Mouse (Mus musculus): ENCODE data around the gene Cdc20b. TPM values are rescaled to one million over a fixed set of nuclear protein-coding genes. Genes with fewer than 3 reads are reported as not detected.
A peak's percentile ranks its signal among the peaks of the same experiment; 100 is the strongest.
"Not testable (repeated sequence)": the region's sequence is repeated elsewhere in the genome, so short reads cannot be mapped to it uniquely, and the experiment has no call there.

Gene Cdc20b
- polyA plus RNA-seq, 1 experiment from 2014 or later: 2.0 TPM

GRCm38 (mm10) chr13:113013174-113013953 lies 21.5 kb upstream of the Cdc20b start:
- DNase-seq (ENCODE audit: low spot score); ATAC-seq (ENCODE audit: low read depth); H3K9ac ChIP-seq (ENCODE audit: low read depth, low read length): not testable (repeated sequence)

GRCm38 (mm10) chr13:113021521-113021920 lies 13.4 kb upstream of the Cdc20b start:
- H3K4me3 ChIP-seq (ENCODE audit: low read depth, low read length): no peak overlapping the region
- 0 out of 2 replicates have a peak, but pooled peaks cover 4% of the 10 kb centered on the region for H3K4me1 ChIP-seq (ENCODE audit: control insufficient read depth, insufficient read depth, low read length)
- no peaks in the 10 kb centered on the region for H3K9me3 ChIP-seq (ENCODE audit: control insufficient read depth, low read length)
- ATAC-seq (ENCODE audit: low read depth): no peak
- no peak overlapping the region for H3K9ac ChIP-seq (ENCODE audit: low read depth, low read length)
- no peaks in the 10 kb centered on the region for H3K27me3 ChIP-seq (replicated peaks; ENCODE audit: control insufficient read depth, insufficient read depth, low read length)
- H3K36me3 ChIP-seq (ENCODE audit: control insufficient read depth, insufficient read depth, low read length): no peaks in the 10 kb centered on the region
- 88% methylated on average over 2 of the region's 2 CpGs for WGBS
- no peak overlapping the region for H3K4me2 ChIP-seq (ENCODE audit: low read depth, low read length)
- DNase-seq (ENCODE audit: low spot score): no peak
- H3K27ac ChIP-seq (replicated peaks; ENCODE audit: low read depth, low read length): no peak overlapping the region

More at GRCm38 (mm10) chr13:113013174-113013953, 21.5 kb upstream of the Cdc20b start:
- not testable (repeated sequence) for H3K9me3 ChIP-seq (ENCODE audit: control insufficient read depth, low read length); H3K27ac ChIP-seq (replicated peaks; ENCODE audit: low read depth, low read length); H3K27me3 ChIP-seq (replicated peaks; ENCODE audit: control insufficient read depth, insufficient read depth, low read length); H3K4me1 ChIP-seq (ENCODE audit: control insufficient read depth, insufficient read depth, low read length); H3K36me3 ChIP-seq (ENCODE audit: control insufficient read depth, insufficient read depth, low read length)
- H3K4me3 ChIP-seq (ENCODE audit: low read depth, low read length): peak overlapping the region; percentile 15; the same call in 1 of the 2 replicates
- 42% methylated on average over 18 of the region's 20 CpGs for WGBS
- H3K4me2 ChIP-seq (ENCODE audit: low read depth, low read length): peak overlapping the region; percentile 38

GRCm38 (mm10) chr13:113022467-113022866 lies 12.4 kb upstream of the Cdc20b start:
- Histone ChIP-seq H3K27me3 (replicated peaks; ENCODE audit: control insufficient read depth, insufficient read depth, low read length) (no peaks in the 10 kb centered on the region), H3K4me2 (ENCODE audit: low read depth, low read length) (no peak overlapping the region), H3K27ac (replicated peaks; ENCODE audit: low read depth, low read length) (no peak overlapping the region), H3K9me3 (ENCODE audit: control insufficient read depth, low read length) (no peaks in the 10 kb centered on the region), H3K36me3 (ENCODE audit: control insufficient read depth, insufficient read depth, low read length) (no peaks in the 10 kb centered on the region), H3K9ac (ENCODE audit: low read depth, low read length) (no peak overlapping the region), H3K4me3 (ENCODE audit: low read depth, low read length) (no peak overlapping the region), H3K4me1 (ENCODE audit: control insufficient read depth, insufficient read depth, low read length) (0 out of 2 replicates have a peak, but pooled peaks cover 4% of the 10 kb centered on the region)
- no peak for ATAC-seq (ENCODE audit: low read depth)
- WGBS: 71% methylated on average over 8 of the region's 8 CpGs
- no peak for DNase-seq (ENCODE audit: low spot score)

DNA sequence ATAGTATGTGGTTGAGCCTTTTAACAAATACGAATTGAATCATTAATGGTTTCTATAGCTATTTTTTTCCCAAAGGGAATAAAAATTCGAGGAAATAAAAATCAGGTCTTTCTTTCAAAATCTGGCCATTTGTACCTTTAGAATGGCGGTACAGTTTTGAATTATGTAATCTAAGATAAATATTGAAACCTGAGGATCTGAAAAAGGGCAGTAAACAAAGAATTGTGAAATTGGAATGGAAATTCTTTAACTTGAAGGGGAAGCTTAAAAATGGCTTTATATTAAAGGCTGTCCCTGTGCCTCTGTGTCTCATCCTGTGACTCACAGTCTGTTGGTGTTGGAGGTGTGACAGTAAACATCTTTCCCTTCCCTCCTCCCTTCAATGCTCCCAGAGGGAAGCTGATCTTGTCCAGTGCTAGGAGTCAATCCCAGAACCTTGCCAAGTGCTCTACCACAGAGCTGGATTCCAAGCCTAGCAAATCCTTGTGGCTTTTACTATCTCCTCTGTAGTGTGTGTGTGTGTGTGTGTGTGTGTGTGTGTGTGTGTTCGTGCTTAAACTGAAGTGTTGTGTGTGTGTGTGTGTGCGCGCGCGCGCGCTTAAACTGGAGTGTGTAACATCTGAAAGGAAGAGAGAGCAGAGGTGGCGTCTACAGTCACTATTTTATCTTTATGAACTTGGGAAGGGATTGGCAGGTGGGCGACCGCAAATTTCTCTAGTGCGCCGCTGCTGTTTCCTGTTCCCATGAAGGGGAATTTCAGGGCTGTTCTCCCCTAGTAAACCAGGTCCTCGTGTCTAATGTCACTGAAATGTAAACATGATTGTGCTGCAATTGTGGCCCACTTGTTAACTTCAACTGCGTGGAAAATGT lies 11.4 kb upstream of the Cdc20b start:
- Histone ChIP-seq H3K27ac (replicated peaks; ENCODE audit: low read depth, low read length) (no peak overlapping the region), H3K36me3 (ENCODE audit: control insufficient read depth, insufficient read depth, low read length) (no peaks in the 10 kb centered on the region), H3K27me3 (replicated peaks; ENCODE audit: control insufficient read depth, insufficient read depth, low read length) (no peaks in the 10 kb centered on the region), H3K9ac (ENCODE audit: low read depth, low read length) (no peak overlapping the region), H3K4me2 (ENCODE audit: low read depth, low read length) (no peak overlapping the region), H3K9me3 (ENCODE audit: control insufficient read depth, low read length) (no peaks in the 10 kb centered on the region), H3K4me3 (ENCODE audit: low read depth, low read length) (no peak overlapping the region), H3K4me1 (ENCODE audit: control insufficient read depth, insufficient read depth, low read length) (0 out of 2 replicates have a peak, but pooled peaks cover 4% of the 10 kb centered on the region)
- ATAC-seq (ENCODE audit: low read depth) (no peak), DNase-seq (ENCODE audit: low spot score) (no peak)
- 74% methylated on average over 17 of the region's 17 CpGs for WGBS

DNA sequence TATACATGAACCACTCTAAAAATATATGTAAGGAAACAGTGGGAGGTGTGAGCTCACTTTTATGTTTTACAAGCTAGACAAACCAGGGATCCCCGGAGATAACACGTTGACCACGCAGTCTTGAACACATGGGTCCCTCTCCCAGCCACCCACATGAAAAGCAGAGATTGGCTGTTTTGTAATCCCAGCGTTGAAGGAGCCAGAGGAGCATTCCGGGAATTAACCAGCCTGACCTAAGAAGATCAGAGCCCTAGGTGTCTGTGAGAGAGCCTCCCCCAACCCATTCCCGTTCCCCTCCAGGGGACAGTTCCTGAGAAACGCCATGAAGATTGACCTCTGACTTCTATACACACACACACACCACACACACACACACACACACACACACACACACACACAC lies 3.6 kb upstream of the Cdc20b start:
- H3K36me3 ChIP-seq (ENCODE audit: control insufficient read depth, insufficient read depth, low read length): no peaks in the 10 kb centered on the region
- no peak overlapping the region for H3K9ac ChIP-seq (ENCODE audit: low read depth, low read length)
- WGBS: 4% methylated on average over 6 of the region's 7 CpGs
- no peak overlapping the region for H3K27ac ChIP-seq (replicated peaks; ENCODE audit: low read depth, low read length)
- peaks cover 11% of the 10 kb centered on the region for H3K4me1 ChIP-seq (ENCODE audit: control insufficient read depth, insufficient read depth, low read length)
- H3K27me3 ChIP-seq (replicated peaks; ENCODE audit: control insufficient read depth, insufficient read depth, low read length): peaks cover 36% of the 10 kb centered on the region
- DNase-seq (ENCODE audit: low spot score): no peak
- H3K9me3 ChIP-seq (ENCODE audit: control insufficient read depth, low read length): no peaks in the 10 kb centered on the region
- no peak for ATAC-seq (ENCODE audit: low read depth)
- peak overlapping the region; percentile 94 for H3K4me2 ChIP-seq (ENCODE audit: low read depth, low read length)
- peak overlapping the region; percentile 52 for H3K4me3 ChIP-seq (ENCODE audit: low read depth, low read length)

GRCm38 (mm10) chr13:113031792-113032571 lies 2.9 kb upstream of the Cdc20b start:
- no peak overlapping the region for H3K27ac ChIP-seq (replicated peaks; ENCODE audit: low read depth, low read length)
- peak overlapping the region; percentile 52 for H3K4me3 ChIP-seq (ENCODE audit: low read depth, low read length)
- no peaks in the 10 kb centered on the region for H3K36me3 ChIP-seq (ENCODE audit: control insufficient read depth, insufficient read depth, low read length)
- WGBS: 1% methylated on average over 39 of the region's 40 CpGs
- H3K27me3 ChIP-seq (replicated peaks; ENCODE audit: control insufficient read depth, insufficient read depth, low read length): peaks cover 36% of the 10 kb centered on the region
- H3K9ac ChIP-seq (ENCODE audit: low read depth, low read length): peak overlapping the region; percentile 52
- H3K4me1 ChIP-seq (ENCODE audit: control insufficient read depth, insufficient read depth, low read length): peaks cover 11% of the 10 kb centered on the region
- H3K4me2 ChIP-seq (ENCODE audit: low read depth, low read length): peak overlapping the region; percentile 94
- H3K9me3 ChIP-seq (ENCODE audit: control insufficient read depth, low read length): no peaks in the 10 kb centered on the region
- peak; percentile 71 for DNase-seq (ENCODE audit: low spot score)
- peak; percentile 39 for ATAC-seq (ENCODE audit: low read depth)

- H3K9me3 ChIP-seq (ENCODE audit: control insufficient read depth, low read length): no peaks in the 10 kb centered on the region
- no peak overlapping the region for H3K9ac ChIP-seq (ENCODE audit: low read depth, low read length)
- no peaks in the 10 kb centered on the region for H3K36me3 ChIP-seq (ENCODE audit: control insufficient read depth, insufficient read depth, low read length)
- ATAC-seq (ENCODE audit: low read depth) (no peak), DNase-seq (ENCODE audit: low spot score) (no peak)
- peaks cover 11% of the 10 kb centered on the region for H3K4me1 ChIP-seq (ENCODE audit: control insufficient read depth, insufficient read depth, low read length)
- no peak overlapping the region for H3K4me3 ChIP-seq (ENCODE audit: low read depth, low read length)
- no peak overlapping the region for H3K4me2 ChIP-seq (ENCODE audit: low read depth, low read length)
- H3K27ac ChIP-seq (replicated peaks; ENCODE audit: low read depth, low read length): no peak overlapping the region
- H3K27me3 ChIP-seq (replicated peaks; ENCODE audit: control insufficient read depth, insufficient read depth, low read length): peaks cover 36% of the 10 kb centered on the region
Measured at GRCm38 (mm10) chr13:113032831-113033230, 2.1 kb upstream of the Cdc20b start.

- no peak overlapping the region for H3K27ac ChIP-seq (replicated peaks; ENCODE audit: low read depth, low read length)
- 2% methylated on average over 11 of the region's 11 CpGs for WGBS
- DNase-seq (ENCODE audit: low spot score): no peak
- H3K36me3 ChIP-seq (ENCODE audit: control insufficient read depth, insufficient read depth, low read length): no peaks in the 10 kb centered on the region
- H3K4me1 ChIP-seq (ENCODE audit: control insufficient read depth, insufficient read depth, low read length): peaks cover 11% of the 10 kb centered on the region
- H3K27me3 ChIP-seq (replicated peaks; ENCODE audit: control insufficient read depth, insufficient read depth, low read length): peaks cover 36% of the 10 kb centered on the region
- H3K4me3 ChIP-seq (ENCODE audit: low read depth, low read length): peak overlapping the region; percentile 57
- no peak for ATAC-seq (ENCODE audit: low read depth)
- H3K4me2 ChIP-seq (ENCODE audit: low read depth, low read length): peak overlapping the region; percentile 99
- H3K9ac ChIP-seq (ENCODE audit: low read depth, low read length): peak overlapping the region; percentile 60
- no peaks in the 10 kb centered on the region for H3K9me3 ChIP-seq (ENCODE audit: control insufficient read depth, low read length)
Measured at GRCm38 (mm10) chr13:113034271-113034886, 532 bp upstream of the Cdc20b start.
